Mouse (Mus musculus) hindbrain, embryonic 16.5 days (tissue): Measurements from ENCODE around the gene Bmp7. TPM values are rescaled to one million over a fixed set of nuclear protein-coding genes. Genes with fewer than 3 reads are reported as not detected.

Experiments
- ATAC-seq: fragments of 200-750 bp; cut with Nextera tagmentation; 2 replicates; pipeline ENCODE4 v1.8.0; 2017; ENCODE audit warnings: moderate TSS enrichment, moderate library complexity
- H3K27ac ChIP-seq: fragments of 300-500 bp; sonication (generic); 2 replicates; pipeline ENCODE4 v1.5.1; 2014; ENCODE audit warnings: low read depth, mild to moderate bottlenecking, control low read depth, low read length, moderate library complexity
- H3K27me3 ChIP-seq: fragments of 300-500 bp; sonication (generic); replicated peaks from 2 replicates; pipeline ENCODE4 v1.6.1; 2014; ENCODE audit warnings: low read length; ENCODE audit not compliant: control insufficient read depth, insufficient read depth
- H3K36me3 ChIP-seq: fragments of 300-500 bp; sonication (generic); 2 replicates; pipeline ENCODE4 v1.6.1; 2014; ENCODE audit warnings: mild to moderate bottlenecking, low read length, moderate library complexity, mixed read lengths; ENCODE audit not compliant: control insufficient read depth, insufficient read depth
- H3K4me1 ChIP-seq: fragments of 300-500 bp; sonication (generic); 2 replicates; pipeline ENCODE4 v1.6.1; 2014; ENCODE audit warnings: low read depth, low read length; ENCODE audit not compliant: control insufficient read depth, insufficient read depth
- H3K4me2 ChIP-seq: fragments of 300-500 bp; sonication (generic); 2 replicates; pipeline ENCODE4 v1.6.1; 2014; ENCODE audit warnings: mild to moderate bottlenecking, low read length, control low read depth, moderate library complexity
- H3K4me3 ChIP-seq: fragments of 300-500 bp; sonication (generic); 2 replicates; pipeline ENCODE4 v1.5.1; 2014; ENCODE audit warnings: mild to moderate bottlenecking, low read length, control low read depth, moderate library complexity
- H3K9ac ChIP-seq: fragments of 300-500 bp; sonication (generic); 2 replicates; pipeline ENCODE4 v1.6.1; 2014; ENCODE audit warnings: low read depth, mild to moderate bottlenecking, control low read depth, low read length, moderate library complexity
- H3K9me3 ChIP-seq: fragments of 300-500 bp; sonication (generic); 2 replicates; pipeline ENCODE4 v1.6.1; 2014; ENCODE audit warnings: mild to moderate bottlenecking, low read length, moderate library complexity; ENCODE audit not compliant: control insufficient read depth
- WGBS: fragments of 180-500 bp; shearing (Covaris S2); extraction: QIAGEN DNeasy Blood & Tissue Kit; methylation state at CpG from one replicate; pipeline ENCODE4 v1.1.7; 2014; 5-methylcytosine and 5-hydroxymethylcytosine counted together
- polyA plus RNA-seq: library from polyadenylated mRNA; unstranded; fragments of >200 nt; fragmentation: Nextera tagmentation; extraction: Ambion mirVana; gene quantifications from 2 replicates; pipeline ENCODE4 v1.2.1, GENCODE M21; 2015

Bmp7 gene
- polyA plus RNA-seq, 1 experiment from 2014 or later, result 13.7 TPM

- H3K4me3 ChIP-seq, result no peak overlapping the region
- no peak overlapping the region for H3K27ac ChIP-seq
- H3K4me1 ChIP-seq, result no peaks in the 10 kb centered on the region
- H3K9me3 ChIP-seq, result no peaks in the 10 kb centered on the region
- no peak overlapping the region for H3K4me2 ChIP-seq
- H3K36me3 ChIP-seq, result no peaks in the 10 kb centered on the region
- no peaks in the 10 kb centered on the region for H3K27me3 ChIP-seq
- WGBS, result 35% methylated on average over 2 of the region's 2 CpGs
- ATAC-seq, result peak; percentile 71
- H3K9ac ChIP-seq, result no peak overlapping the region
Observed at GRCm38 (mm10) chr2:172854136-172854535, 86.0 kb downstream of the Bmp7 start.

GRCm38 (mm10) chr2:172851773-172852172 lies 88.3 kb downstream of the Bmp7 start:
- H3K9ac ChIP-seq, result no peak overlapping the region
- no peak overlapping the region for H3K4me2 ChIP-seq
- H3K36me3 ChIP-seq, result no peaks in the 10 kb centered on the region
- no peak overlapping the region for H3K27ac ChIP-seq
- no peaks in the 10 kb centered on the region for H3K4me1 ChIP-seq
- H3K27me3 ChIP-seq, result no peaks in the 10 kb centered on the region
- H3K9me3 ChIP-seq, result no peaks in the 10 kb centered on the region
- WGBS, result 79% methylated on average over 11 of the region's 11 CpGs
- H3K4me3 ChIP-seq, result no peak overlapping the region
- no peak for ATAC-seq

DNA sequence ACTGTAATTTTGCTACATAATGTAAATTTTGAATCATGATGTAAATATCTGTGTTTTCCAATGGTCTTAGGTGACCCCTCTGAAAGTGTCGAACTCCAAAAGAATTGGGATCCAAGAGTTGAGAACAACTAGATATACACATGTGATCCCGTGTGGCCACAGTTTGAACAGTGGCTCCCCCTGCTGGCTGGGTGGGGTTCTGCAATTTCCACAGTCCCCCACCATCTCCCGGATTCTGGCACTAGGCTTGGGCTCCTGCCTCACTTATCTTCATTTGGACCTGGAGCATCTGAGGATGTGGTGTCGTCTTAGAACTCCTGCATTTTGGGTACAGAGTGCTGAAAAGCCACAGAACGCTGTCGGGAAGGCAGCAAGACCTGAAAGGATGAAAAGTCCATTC lies 91.9 kb downstream of the Bmp7 start:
- WGBS, result 58% methylated on average over 6 of the region's 6 CpGs
- Histone ChIP-seq H3K4me3 (no peak overlapping the region), H3K36me3 (no peaks in the 10 kb centered on the region), H3K27ac (no peak overlapping the region), H3K9me3 (no peaks in the 10 kb centered on the region), H3K4me1 (no peaks in the 10 kb centered on the region), H3K9ac (no peak overlapping the region), H3K27me3 (no peaks in the 10 kb centered on the region), H3K4me2 (no peak overlapping the region)
- no peak for ATAC-seq

GRCm38 (mm10) chr2:172846311-172846575 lies 93.9 kb downstream of the Bmp7 start:
- no peak overlapping the region for H3K27ac ChIP-seq
- no peak overlapping the region for H3K4me2 ChIP-seq
- ATAC-seq, result no peak
- no peaks in the 10 kb centered on the region for H3K4me1 ChIP-seq
- H3K9ac ChIP-seq, result no peak overlapping the region
- no peaks in the 10 kb centered on the region for H3K36me3 ChIP-seq
- no peaks in the 10 kb centered on the region for H3K27me3 ChIP-seq
- WGBS, result 82% methylated on average over 4 of the region's 4 CpGs
- no peaks in the 10 kb centered on the region for H3K9me3 ChIP-seq
- no peak overlapping the region for H3K4me3 ChIP-seq

GRCm38 (mm10) chr2:172845536-172846310 lies 94.4 kb downstream of the Bmp7 start:
- no peak overlapping the region for H3K4me3 ChIP-seq

GRCm38 (mm10) chr2:172843903-172844302 lies 96.2 kb downstream of the Bmp7 start:
- no peaks in the 10 kb centered on the region for H3K36me3 ChIP-seq
- H3K27me3 ChIP-seq, result no peaks in the 10 kb centered on the region
- ATAC-seq, result no peak
- no peak overlapping the region for H3K4me3 ChIP-seq
- no peak overlapping the region for H3K27ac ChIP-seq
- 85% methylated on average over 9 of the region's 9 CpGs for WGBS
- H3K4me2 ChIP-seq, result no peak overlapping the region
- no peaks in the 10 kb centered on the region for H3K9me3 ChIP-seq
- no peaks in the 10 kb centered on the region for H3K4me1 ChIP-seq
- H3K9ac ChIP-seq, result no peak overlapping the region

More at GRCm38 (mm10) chr2:172845536-172846310, 94.4 kb downstream of the Bmp7 start:
- Histone ChIP-seq H3K4me2 (no peak overlapping the region), H3K36me3 (no peaks in the 10 kb centered on the region), H3K9ac (no peak overlapping the region), H3K9me3 (no peaks in the 10 kb centered on the region), H3K4me1 (no peaks in the 10 kb centered on the region), H3K27me3 (no peaks in the 10 kb centered on the region), H3K27ac (no peak overlapping the region)
- ATAC-seq, result no peak; the same call in 1 of the 2 replicates
- WGBS, result 68% methylated on average over 31 of the region's 31 CpGs

GRCm38 (mm10) chr2:172842306-172842705 lies 97.8 kb downstream of the Bmp7 start:
- H3K4me3 ChIP-seq, result no peak overlapping the region
- H3K4me2 ChIP-seq, result no peak overlapping the region
- no peaks in the 10 kb centered on the region for H3K36me3 ChIP-seq
- H3K4me1 ChIP-seq, result no peaks in the 10 kb centered on the region
- no peak overlapping the region for H3K9ac ChIP-seq
- WGBS, result 79% methylated on average over 3 of the region's 4 CpGs
- H3K27ac ChIP-seq, result no peak overlapping the region
- no peaks in the 10 kb centered on the region for H3K9me3 ChIP-seq
- no peak for ATAC-seq
- no peaks in the 10 kb centered on the region for H3K27me3 ChIP-seq

- Histone ChIP-seq H3K27me3 (no peaks in the 10 kb centered on the region), H3K9ac (no peak overlapping the region), H3K27ac (no peak overlapping the region), H3K4me3 (no peak overlapping the region), H3K9me3 (no peaks in the 10 kb centered on the region), H3K36me3 (no peaks in the 10 kb centered on the region), H3K4me2 (no peak overlapping the region), H3K4me1 (no peaks in the 10 kb centered on the region)
- ATAC-seq, result no peak
- WGBS, result 59% methylated on average over 11 of the region's 11 CpGs
Observed at GRCm38 (mm10) chr2:172840905-172841750, 99.0 kb downstream of the Bmp7 start.

GRCm38 (mm10) chr2:172839317-172839980 lies 100.7 kb downstream of the Bmp7 start:
- H3K27me3 ChIP-seq, result no peaks in the 10 kb centered on the region
- whole genome bisulfite sequencing, result 41% methylated on average over 10 of the region's 10 CpGs
- H3K4me1 ChIP-seq, result no peaks in the 10 kb centered on the region
- no peaks in the 10 kb centered on the region for H3K9me3 ChIP-seq
- ATAC-seq, result no peak
- H3K4me3 ChIP-seq, result no peak overlapping the region
- no peak overlapping the region for H3K4me2 ChIP-seq
- no peak overlapping the region for H3K27ac ChIP-seq
- H3K36me3 ChIP-seq, result no peaks in the 10 kb centered on the region
- H3K9ac ChIP-seq, result no peak overlapping the region
